Mouse (Mus musculus) ES-Bruce4 (cell line): ENCODE measurements around the gene Neurl3. TPM values are rescaled to one million over a fixed set of nuclear protein-coding genes. Genes with fewer than 3 reads are reported as not detected.
A peak's percentile ranks its signal among the peaks of the same experiment; 100 is the strongest.

Experiments used
- H3K27ac ChIP-seq: 2 replicates; pipeline ENCODE4 v1.5.1; 2012; ENCODE audit warnings: low read length, inconsistent platforms; ENCODE audit not compliant: insufficient read depth
- H3K27me3 ChIP-seq: 2 replicates; pipeline ENCODE4 v1.6.1; 2012; ENCODE audit warnings: mild to moderate bottlenecking, low read length, inconsistent platforms; ENCODE audit not compliant: control insufficient read depth, poor library complexity, insufficient read depth, severe bottlenecking
- H3K36me3 ChIP-seq: 2 replicates; pipeline ENCODE4 v1.6.1; 2012; ENCODE audit warnings: inconsistent platforms, mild to moderate bottlenecking, low read length, moderate library complexity; ENCODE audit not compliant: control insufficient read depth, poor library complexity, insufficient read depth, severe bottlenecking
- H3K4me1 ChIP-seq: one replicate; pipeline ENCODE4 v1.8.1; 2011; ENCODE audit warnings: low read length; ENCODE audit not compliant: control insufficient read depth, insufficient read depth
- H3K4me3 ChIP-seq: 2 replicates; pipeline ENCODE4 v1.5.1; 2011; ENCODE audit warnings: low read depth, mild to moderate bottlenecking, low read length
- H3K9ac ChIP-seq: 2 replicates; pipeline ENCODE4 v1.6.1; 2012; ENCODE audit warnings: low read depth, mild to moderate bottlenecking, inconsistent platforms; ENCODE audit not compliant: poor library complexity, severe bottlenecking
- H3K9me3 ChIP-seq: replicated peaks from 2 replicates; pipeline ENCODE4 v1.6.1; 2012; ENCODE audit warnings: mild to moderate bottlenecking, low read length, inconsistent platforms; ENCODE audit not compliant: control insufficient read depth, poor library complexity, insufficient read depth, severe bottlenecking
- CTCF ChIP-seq: IDR thresholded peaks from one replicate; pipeline ENCODE4 v1.8.1; 2011; ENCODE audit warnings: low read depth, low read length
- EP300 ChIP-seq: IDR thresholded peaks from 2 replicates; pipeline ENCODE4 v1.6.1; 2011; ENCODE audit warnings: low read depth, low read length; ENCODE audit not compliant: insufficient read depth
- POLR2A ChIP-seq: IDR thresholded peaks from one replicate; pipeline ENCODE4 v1.8.1; 2011; ENCODE audit warnings: low read length; ENCODE audit not compliant: insufficient read depth
- polyA plus RNA-seq: library from polyadenylated mRNA; stranded (reverse); fragments of >200 nt; gene quantifications from 2 replicates; pipeline ENCODE4 v1.2.4, GENCODE M21; 2011; ENCODE audit warnings: low read depth; ENCODE audit not compliant: missing spikeins, insufficient read depth, insufficient read length

Neurl3 gene
- polyA plus RNA-seq, 1 experiment = not detected

GRCm38 (mm10) chr1:36272546-36272945 lies 1.9 kb downstream of the Neurl3 start:
- Histone ChIP-seq H3K4me3 (no peak overlapping the region), H3K9me3 (no peaks in the 10 kb centered on the region), H3K27ac (no peak overlapping the region), H3K9ac (no peak overlapping the region), H3K36me3 (no peaks in the 10 kb centered on the region), H3K27me3 (no peaks in the 10 kb centered on the region), H3K4me1 (no peaks in the 10 kb centered on the region)
- no peak for TF ChIP-seq CTCF
- TF ChIP-seq POLR2A = no peak
- TF ChIP-seq EP300 = no peak

GRCm38 (mm10) chr1:36271516-36272230 lies 2.8 kb downstream of the Neurl3 start:
- no peak overlapping the region for H3K4me3 ChIP-seq
- no peaks in the 10 kb centered on the region for H3K4me1 ChIP-seq
- H3K27me3 ChIP-seq = no peaks in the 10 kb centered on the region
- no peaks in the 10 kb centered on the region for H3K36me3 ChIP-seq
- TF ChIP-seq EP300 (no peak), POLR2A (no peak), CTCF (no peak)
- no peak overlapping the region for H3K27ac ChIP-seq
- no peak overlapping the region for H3K9ac ChIP-seq
- no peaks in the 10 kb centered on the region for H3K9me3 ChIP-seq

GRCm38 (mm10) chr1:36270666-36271065 lies 3.8 kb downstream of the Neurl3 start:
- no peak overlapping the region for H3K27ac ChIP-seq
- no peaks in the 10 kb centered on the region for H3K9me3 ChIP-seq
- no peaks in the 10 kb centered on the region for H3K4me1 ChIP-seq
- TF ChIP-seq CTCF (no peak), EP300 (no peak), POLR2A (no peak)
- H3K4me3 ChIP-seq = no peak overlapping the region
- no peak overlapping the region for H3K9ac ChIP-seq
- H3K36me3 ChIP-seq = no peaks in the 10 kb centered on the region
- H3K27me3 ChIP-seq = no peaks in the 10 kb centered on the region

- TF ChIP-seq POLR2A (no peak), CTCF (peak; percentile 14), EP300 (no peak)
- no peaks in the 10 kb centered on the region for H3K4me1 ChIP-seq
- peak overlapping the region; percentile 12; the same call in 1 of the 2 replicates for H3K9ac ChIP-seq
- no peaks in the 10 kb centered on the region for H3K36me3 ChIP-seq
- H3K9me3 ChIP-seq = no peaks in the 10 kb centered on the region
- H3K27ac ChIP-seq = no peak overlapping the region
- no peaks in the 10 kb centered on the region for H3K27me3 ChIP-seq
- peak overlapping the region; percentile 56 for H3K4me3 ChIP-seq
These were observed 5.2 kb downstream of the Neurl3 start for GRCm38 (mm10) chr1:36269121-36269795.

- Histone ChIP-seq H3K9ac (no peak overlapping the region), H3K36me3 (no peaks in the 10 kb centered on the region), H3K4me3 (no peak overlapping the region), H3K27me3 (no peaks in the 10 kb centered on the region), H3K9me3 (no peaks in the 10 kb centered on the region), H3K4me1 (no peaks in the 10 kb centered on the region), H3K27ac (no peak overlapping the region)
- TF ChIP-seq CTCF (no peak), EP300 (no peak), POLR2A (no peak)
These were observed 6.9 kb downstream of the Neurl3 start for GRCm38 (mm10) chr1:36267595-36267994.

- TF ChIP-seq EP300 (no peak), POLR2A (no peak), CTCF (no peak)
- Histone ChIP-seq H3K36me3 (no peaks in the 10 kb centered on the region), H3K4me3 (no peak overlapping the region), H3K27ac (no peak overlapping the region), H3K4me1 (no peaks in the 10 kb centered on the region), H3K9ac (no peak overlapping the region), H3K27me3 (no peaks in the 10 kb centered on the region), H3K9me3 (no peaks in the 10 kb centered on the region)
These were observed 8.2 kb downstream of the Neurl3 start for GRCm38 (mm10) chr1:36266293-36266692.
